Mouse (Mus musculus): ENCODE measurements around the gene Gp1bb. TPM values are rescaled to one million over a fixed set of nuclear protein-coding genes. Genes with fewer than 3 reads are reported as not detected.

Gene Gp1bb
- polyA plus RNA-seq, 1 experiment, result not detected

GRCm38 (mm10) chr16:18581623-18582205, 40.5 kb downstream of the Gp1bb start:
- TF ChIP-seq GATA1 (IDR thresholded peaks at IDR 0.05; ENCODE audit: low read length), result no peak

GRCm38 (mm10) chr16:18581050-18581622, 41.1 kb downstream of the Gp1bb start:
- TF ChIP-seq GATA1 (IDR thresholded peaks at IDR 0.05; ENCODE audit: low read length), result no peak

GRCm38 (mm10) chr16:18580389-18580788, 41.8 kb downstream of the Gp1bb start:
- no peak for TF ChIP-seq GATA1 (IDR thresholded peaks at IDR 0.05; ENCODE audit: low read length)

- no peak for TF ChIP-seq GATA1 (IDR thresholded peaks at IDR 0.05; ENCODE audit: low read length)
Observed at GRCm38 (mm10) chr16:18577599-18578160, 44.5 kb downstream of the Gp1bb start.

- no peak for TF ChIP-seq GATA1 (IDR thresholded peaks at IDR 0.05; ENCODE audit: low read length)
Observed at GRCm38 (mm10) chr16:18577071-18577470, 45.1 kb downstream of the Gp1bb start.

GRCm38 (mm10) chr16:18574196-18574595, 48.0 kb downstream of the Gp1bb start:
- no peak for TF ChIP-seq GATA1 (IDR thresholded peaks at IDR 0.05; ENCODE audit: low read length)

Other genes starting within 250 kb of the Gp1bb start
- gene Txnrd2, start 196.0 kb downstream of the Gp1bb start, polyA plus RNA-seq (2012), result 13.1 and 16.2 TPM in 2 replicates
- gene Comt, start 195.6 kb downstream of the Gp1bb start, polyA plus RNA-seq (2012), result 37.8 and 85.4 TPM in 2 replicates
- gene Gnb1l, start 123.7 kb downstream of the Gp1bb start, polyA plus RNA-seq (2012), result 7.7 and 12.0 TPM in 2 replicates
- gene Rtl10, start 123.5 kb downstream of the Gp1bb start, polyA plus RNA-seq (2012), result 6.8 and 7.7 TPM in 2 replicates
- not detected in 2 replicates for gene Tbx1, start 31.7 kb downstream of the Gp1bb start, polyA plus RNA-seq (2012)
- gene Gm49601, start 4.0 kb upstream of the Gp1bb start, polyA plus RNA-seq (2012), result not detected in 2 replicates
- not detected in 2 replicates for gene Sept5, start 7.6 kb upstream of the Gp1bb start, polyA plus RNA-seq (2012)
- gene Cldn5, start 154.4 kb upstream of the Gp1bb start, polyA plus RNA-seq (2012), result not detected in 2 replicates
- 7.2 and 11.2 TPM in 2 replicates for gene Ufd1, start 189.4 kb upstream of the Gp1bb start, polyA plus RNA-seq (2012)
- gene Cdc45, start 189.6 kb upstream of the Gp1bb start, polyA plus RNA-seq (2012), result 30.2 and 30.6 TPM in 2 replicates
- gene 2510002D24Rik, start 214.2 kb upstream of the Gp1bb start, polyA plus RNA-seq (2012), result 49.0 and 60.0 TPM in 2 replicates
- not detected in 2 replicates for gene Gm28539, start 214.2 kb upstream of the Gp1bb start, polyA plus RNA-seq (2012)

Measured in G1E-ER4 (cell line).